ENCODE assay signal across 12 mouse cellular contexts in genomic region chr11:36458451-36458850, GRCm38 (mm10).
"Had no signal": no experiment of that assay in that cellular context is flagged by ENCODE, and none has a peak within 500 bp of the region (broad histone marks: within the 10 kb centered on the region; RNA-seq: fewer than 3 reads in every experiment).

No protein-coding gene starts in this region.

- H3K36me3 ChIP-seq: kidney, embryonic 15.5 days; limb, embryonic 13.5 days; midbrain, embryonic 13.5 days had no signal

- H3K4me3 ChIP-seq: kidney, embryonic 15.5 days; limb, embryonic 13.5 days; midbrain, embryonic 13.5 days had no signal

- H3K27ac ChIP-seq: kidney, embryonic 15.5 days; limb, embryonic 13.5 days; liver, embryonic 14.5 days; midbrain, embryonic 13.5 days had no signal

- DNase-seq: kidney, adult 2 months; kidney, postnatal 14 days; layer of hippocampus, postnatal 36 days; left cerebral cortex, postnatal 4 days; lung, adult 18-20 months; lung, postnatal 36 days; right cerebral cortex, postnatal 14 days; thymus, postnatal 36 days had no signal

- H3K9ac ChIP-seq: kidney, embryonic 15.5 days; limb, embryonic 13.5 days; liver, embryonic 14.5 days; midbrain, embryonic 13.5 days had no signal

- H3K9me3 ChIP-seq: kidney, embryonic 15.5 days; limb, embryonic 13.5 days; midbrain, embryonic 13.5 days had no signal

- H3K4me1 ChIP-seq: kidney, embryonic 15.5 days; limb, embryonic 13.5 days had no signal
